Mouse (Mus musculus) erythroid progenitor cell, adult 5-6 weeks (primary cell): ENCODE measurements around the gene Mthfr. TPM values are rescaled to one million over a fixed set of nuclear protein-coding genes. Genes with fewer than 3 reads are reported as not detected.
A peak's percentile ranks its signal among the peaks of the same experiment; 100 is the strongest.
"Not testable (repeated sequence)": the region's sequence is repeated elsewhere in the genome, so short reads cannot be mapped to it uniquely, and the experiment has no call there.

ENCODE experiments used
- ATAC-seq: replicated peaks from 2 replicates; pipeline ENCODE4 v1.8.0; 2016; ENCODE audit warnings: moderate number of reproducible peaks, mild to moderate bottlenecking, moderate TSS enrichment, inconsistent platforms; ENCODE audit not compliant: poor library complexity, low FRiP score, severe bottlenecking
- total RNA-seq, 2 experiments: library from RNA; stranded (forward) in 1 of 2; stranded (reverse) in 1 of 2; fragments of 150-400 nt in 1 of 2; fragments of 186-747, 209-891 nt in 1 of 2; gene quantifications; 2 replicates each; pipeline versions ENCODE4 v1.2.3 to v1.2.4; 2015 to 2017; ENCODE audit warnings: low replicate concordance in 2 of 2

Gene Mthfr
- total RNA-seq, 2 experiments from 2014 or later: 2.0 to 8.0 TPM

- ATAC-seq: peak; percentile 28
These were observed 564 bp downstream of the Mthfr start for GRCm38 (mm10) chr4:148039254-148040028.

- no peak for ATAC-seq
These were observed 1.4 kb downstream of the Mthfr start for GRCm38 (mm10) chr4:148040029-148040830.

GRCm38 (mm10) chr4:148040933-148041610, 2.2 kb downstream of the Mthfr start:
- ATAC-seq: peak; percentile 45

- no peak for ATAC-seq
These were observed 2.8 kb downstream of the Mthfr start for GRCm38 (mm10) chr4:148041611-148042191.

GRCm38 (mm10) chr4:148043327-148043726, 4.5 kb downstream of the Mthfr start:
- not testable (repeated sequence) for ATAC-seq

GRCm38 (mm10) chr4:148044113-148044512, 5.2 kb downstream of the Mthfr start:
- 0 out of 2 replicates have a peak, but pooled peaks have one; percentile 23 for ATAC-seq

- peak; percentile 74 for ATAC-seq
These were observed 7.7 kb downstream of the Mthfr start for GRCm38 (mm10) chr4:148046450-148047031.

- not testable (repeated sequence) for ATAC-seq
These were observed 11.6 kb downstream of the Mthfr start for GRCm38 (mm10) chr4:148050396-148050914.

- ATAC-seq: no peak
These were observed 12.3 kb downstream of the Mthfr start for GRCm38 (mm10) chr4:148051046-148051776.

- ATAC-seq: no peak
These were observed 13.0 kb downstream of the Mthfr start for GRCm38 (mm10) chr4:148051886-148052285.

- ATAC-seq: no peak
These were observed 14.1 kb downstream of the Mthfr start for GRCm38 (mm10) chr4:148052976-148053375.

- no peak for ATAC-seq
These were observed 14.6 kb downstream of the Mthfr start for GRCm38 (mm10) chr4:148053417-148053920.

- no peak for ATAC-seq
These were observed 16.3 kb downstream of the Mthfr start for GRCm38 (mm10) chr4:148054961-148055695.

- no peak for ATAC-seq
These were observed 17.4 kb downstream of the Mthfr start for GRCm38 (mm10) chr4:148056246-148056645.

GRCm38 (mm10) chr4:148056801-148057200, 17.9 kb downstream of the Mthfr start:
- ATAC-seq: no peak

- no peak for ATAC-seq
These were observed 18.9 kb downstream of the Mthfr start for GRCm38 (mm10) chr4:148057661-148058209.

- ATAC-seq: no peak
These were observed 19.4 kb downstream of the Mthfr start for GRCm38 (mm10) chr4:148058218-148058819.
